Mouse (Mus musculus): ENCODE measurements at regions not wholly inside any gene's neighbourhood (a gene's known extent, or its start where the extent isn't known, plus 50 kb on each side); places are given as distances from the start of the nearest gene placed in this dataset.

DNA sequence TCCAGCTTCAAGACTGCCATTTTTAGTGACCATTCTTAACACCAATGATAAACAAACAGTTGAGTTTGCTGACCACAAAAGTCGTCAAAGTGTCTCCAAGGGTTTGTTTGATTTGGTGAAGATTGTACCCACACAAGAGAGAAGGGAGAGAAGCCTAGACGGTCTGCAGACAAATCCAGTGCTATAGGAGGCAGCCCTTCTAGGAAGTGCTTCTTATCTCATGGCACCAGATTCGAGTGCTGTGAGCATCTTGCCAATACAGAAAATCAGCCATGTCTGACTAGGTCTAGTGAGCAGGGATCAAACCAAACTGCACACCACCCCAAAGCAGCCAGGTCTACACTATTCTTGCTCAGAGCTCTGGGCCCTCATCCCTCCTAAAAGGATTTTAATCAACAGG lies 416.4 kb downstream of the Fut8 start:
- TF ChIP-seq CTCF (IDR thresholded peaks at IDR 0.05; ENCODE audit: extremely low read depth, insufficient read depth, low read length): no peak
- TF ChIP-seq POLR2A (IDR thresholded peaks at IDR 0.05; ENCODE audit: extremely low read depth, insufficient read depth, low read length): no peak
